ENCODE assay signal across 19 mouse cellular contexts in the genomic region with DNA sequence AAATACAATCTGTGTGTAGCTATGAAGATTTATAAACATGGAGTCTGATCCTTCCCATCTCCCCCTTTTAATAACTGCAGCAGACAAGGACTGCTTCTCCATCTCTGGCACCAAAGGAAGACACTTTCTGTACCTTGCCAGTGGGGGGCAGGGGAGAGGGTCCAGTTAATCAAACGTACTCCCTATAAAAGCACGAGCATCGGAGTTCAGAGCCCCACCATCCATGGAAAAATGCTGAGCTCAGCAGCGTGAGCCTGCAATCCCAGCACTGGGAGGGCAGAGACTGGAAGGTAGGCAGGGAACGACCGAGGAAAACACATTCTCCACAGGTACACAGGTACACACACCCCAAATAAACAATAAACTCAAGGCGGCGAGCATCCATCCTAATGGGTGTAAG.
DNase-seq lines count a peak whose midpoint lies in the region; ATAC-seq and TF ChIP-seq lines count a peak whose summit lies in the region.
"Had no signal": no experiment of that assay in that cellular context is flagged by ENCODE, and none has a peak within 500 bp of the region (broad histone marks: within the 10 kb centered on the region; RNA-seq: fewer than 3 reads in every experiment).

No protein-coding gene starts in this region.

- H3K9ac ChIP-seq in forebrain, embryonic 12.5 days, result no peak overlapping the region
- H3K9ac ChIP-seq in hindbrain, postnatal 0 days (replicated peaks; ENCODE audit: low read length), result no peak overlapping the region
- no peak overlapping the region for H3K9ac ChIP-seq in hindbrain, embryonic 13.5 days
- H3K9ac ChIP-seq in neural tube, embryonic 15.5 days (replicated peaks), result no peak overlapping the region
- H3K9ac ChIP-seq in heart, embryonic 12.5 days, result no peak overlapping the region
- H3K9ac ChIP-seq: embryonic facial prominence, embryonic 13.5 days; heart, embryonic 15.5 days; limb, embryonic 12.5 days; liver, embryonic 15.5 days; lung, embryonic 14.5 days; neural tube, embryonic 12.5 days had no signal

- 0 out of 2 replicates have a peak, but pooled peaks have one; percentile 11 for ATAC-seq in forebrain, embryonic 12.5 days (ENCODE audit: low FRiP score)
- peak; percentile 5; the same call in 1 of the 2 replicates for ATAC-seq in hindbrain, postnatal 0 days
- no peak for ATAC-seq in hindbrain, embryonic 13.5 days (ENCODE audit: low FRiP score)
- ATAC-seq in neural tube, embryonic 15.5 days (ENCODE audit: low FRiP score), result no peak
- no peak for ATAC-seq in heart, embryonic 12.5 days (ENCODE audit: insufficient number of reproducible peaks, low FRiP score)
- ATAC-seq: CD4-positive, CD25-positive, alpha-beta regulatory T cell, adult 4 months; intestine, postnatal 0 days had no signal

- H3K4me1 ChIP-seq in forebrain, embryonic 12.5 days, result peaks cover 31% of the 10 kb centered on the region
- peaks cover 34% of the 10 kb centered on the region for H3K4me1 ChIP-seq in forebrain, embryonic 10.5 days
- H3K4me1 ChIP-seq in hindbrain, postnatal 0 days (ENCODE audit: insufficient read depth, low read length), result peaks cover 15% of the 10 kb centered on the region; the same call in 1 of the 2 replicates
- peaks cover 34% of the 10 kb centered on the region for H3K4me1 ChIP-seq in hindbrain, embryonic 13.5 days (replicated peaks)
- peaks cover 31% of the 10 kb centered on the region for H3K4me1 ChIP-seq in neural tube, embryonic 15.5 days
- peaks cover 7% of the 10 kb centered on the region for H3K4me1 ChIP-seq in heart, embryonic 12.5 days (replicated peaks)
- H3K4me1 ChIP-seq: liver, embryonic 15.5 days had no signal

- no peaks in the 10 kb centered on the region for H3K27me3 ChIP-seq in forebrain, embryonic 12.5 days
- peaks cover 12% of the 10 kb centered on the region; the same call in 1 of the 2 replicates for H3K27me3 ChIP-seq in forebrain, embryonic 10.5 days (ENCODE audit: poor library complexity, severe bottlenecking)
- H3K27me3 ChIP-seq in hindbrain, postnatal 0 days (ENCODE audit: insufficient read depth, low read length), result no peaks in the 10 kb centered on the region
- H3K27me3 ChIP-seq in hindbrain, embryonic 13.5 days, result 0 out of 2 replicates have a peak, but pooled peaks cover 6% of the 10 kb centered on the region
- no peaks in the 10 kb centered on the region for H3K27me3 ChIP-seq in neural tube, embryonic 15.5 days (replicated peaks)
- peaks cover 19% of the 10 kb centered on the region for H3K27me3 ChIP-seq in heart, embryonic 12.5 days (replicated peaks)
- H3K27me3 ChIP-seq: embryonic facial prominence, embryonic 13.5 days; limb, embryonic 12.5 days had no signal

- H3K4me3 ChIP-seq in forebrain, embryonic 12.5 days (replicated peaks), result no peak overlapping the region
- no peak overlapping the region for H3K4me3 ChIP-seq in forebrain, embryonic 10.5 days
- H3K4me3 ChIP-seq in hindbrain, postnatal 0 days (ENCODE audit: low read length), result no peak overlapping the region
- no peak overlapping the region for H3K4me3 ChIP-seq in hindbrain, embryonic 13.5 days
- no peak overlapping the region for H3K4me3 ChIP-seq in neural tube, embryonic 15.5 days (replicated peaks)
- no peak overlapping the region for H3K4me3 ChIP-seq in heart, embryonic 12.5 days
- H3K4me3 ChIP-seq: embryonic facial prominence, embryonic 13.5 days; heart, embryonic 15.5 days; limb, embryonic 12.5 days; liver, embryonic 15.5 days; neural tube, embryonic 12.5 days had no signal

- no peak for DNase-seq in forebrain, embryonic 10.5 days (ENCODE audit: extremely low spot score, low spot score)
- DNase-seq in hindbrain, postnatal 0 days (ENCODE audit: low spot score), result no peak
- no peak for DNase-seq in neural tube, embryonic 10.5 days (ENCODE audit: extremely low spot score, low spot score)
- DNase-seq: thymus, adult 2 months; thymus, postnatal 36 days had no signal

- H3K27ac ChIP-seq in forebrain, embryonic 12.5 days, result peak overlapping the region; percentile 63; the same call in 1 of the 2 replicates
- H3K27ac ChIP-seq in forebrain, embryonic 10.5 days, result no peak overlapping the region
- no peak overlapping the region for H3K27ac ChIP-seq in hindbrain, postnatal 0 days
- H3K27ac ChIP-seq in hindbrain, embryonic 13.5 days, result no peak overlapping the region
- H3K27ac ChIP-seq in neural tube, embryonic 15.5 days (replicated peaks), result no peak overlapping the region
- H3K27ac ChIP-seq in heart, embryonic 12.5 days (ENCODE audit: poor library complexity, severe bottlenecking), result no peak overlapping the region
- H3K27ac ChIP-seq: heart, embryonic 15.5 days; left cerebral cortex, adult 2 months; limb, embryonic 12.5 days; liver, embryonic 15.5 days; neural tube, embryonic 12.5 days had no signal

- TF ChIP-seq CTCF in hindbrain, postnatal 0 days (IDR thresholded peaks at IDR 0.05; ENCODE audit: low read depth), result peak; percentile 18; the same call in 1 of the 2 replicates

- no peaks in the 10 kb centered on the region for H3K36me3 ChIP-seq in forebrain, embryonic 12.5 days (replicated peaks)
- H3K36me3 ChIP-seq in forebrain, embryonic 10.5 days (replicated peaks), result peaks cover 12% of the 10 kb centered on the region; the same call in 1 of the 2 replicates
- H3K36me3 ChIP-seq in hindbrain, postnatal 0 days (ENCODE audit: insufficient read depth, low read length), result no peaks in the 10 kb centered on the region
- no peaks in the 10 kb centered on the region for H3K36me3 ChIP-seq in hindbrain, embryonic 13.5 days
- H3K36me3 ChIP-seq in neural tube, embryonic 15.5 days, result no peaks in the 10 kb centered on the region
- H3K36me3 ChIP-seq in heart, embryonic 12.5 days, result no peaks in the 10 kb centered on the region
- H3K36me3 ChIP-seq: embryonic facial prominence, embryonic 13.5 days; heart, embryonic 15.5 days; limb, embryonic 12.5 days; liver, embryonic 15.5 days; neural tube, embryonic 12.5 days had no signal

- WGBS in forebrain, embryonic 12.5 days, result 68% methylated on average over 8 of the region's 8 CpGs
- WGBS in forebrain, embryonic 10.5 days, result 84% methylated on average over 8 of the region's 8 CpGs
- 62% methylated on average over 8 of the region's 8 CpGs for WGBS in hindbrain, postnatal 0 days
- WGBS in hindbrain, embryonic 13.5 days, result 78% methylated on average over 8 of the region's 8 CpGs
- WGBS in neural tube, embryonic 15.5 days, result 63% methylated on average over 8 of the region's 8 CpGs
- WGBS in heart, embryonic 12.5 days, result 81% methylated on average over 8 of the region's 8 CpGs

- no peak overlapping the region for H3K4me2 ChIP-seq in forebrain, embryonic 12.5 days
- H3K4me2 ChIP-seq in hindbrain, postnatal 0 days (ENCODE audit: low read depth, low read length), result peak overlapping the region; percentile 61; the same call in 1 of the 2 replicates
- no peak overlapping the region for H3K4me2 ChIP-seq in hindbrain, embryonic 13.5 days
- peak overlapping the region; percentile 51; the same call in 1 of the 2 replicates for H3K4me2 ChIP-seq in neural tube, embryonic 15.5 days
- H3K4me2 ChIP-seq in heart, embryonic 12.5 days, result no peak overlapping the region
- H3K4me2 ChIP-seq: heart, embryonic 15.5 days; limb, embryonic 12.5 days; liver, embryonic 15.5 days; midbrain, embryonic 11.5 days; neural tube, embryonic 12.5 days had no signal

- H3K9me3 ChIP-seq in forebrain, embryonic 12.5 days, result no peaks in the 10 kb centered on the region
- no peaks in the 10 kb centered on the region for H3K9me3 ChIP-seq in forebrain, embryonic 10.5 days
- H3K9me3 ChIP-seq in hindbrain, postnatal 0 days (ENCODE audit: low read length), result no peaks in the 10 kb centered on the region
- no peaks in the 10 kb centered on the region for H3K9me3 ChIP-seq in hindbrain, embryonic 13.5 days
- no peaks in the 10 kb centered on the region for H3K9me3 ChIP-seq in neural tube, embryonic 15.5 days (replicated peaks)
- H3K9me3 ChIP-seq in heart, embryonic 12.5 days (replicated peaks), result no peaks in the 10 kb centered on the region
- H3K9me3 ChIP-seq: embryonic facial prominence, embryonic 13.5 days; heart, embryonic 15.5 days; limb, embryonic 12.5 days; liver, embryonic 15.5 days; neural tube, embryonic 12.5 days had no signal

Comparison
In these comparisons a context has a peak if more than half of its experiments do, and no peak if none do; other contexts are left out.
1. ATAC-seq: peak in forebrain, embryonic 12.5 days (single experiment) and hindbrain, postnatal 0 days (single experiment); none in hindbrain, embryonic 13.5 days (single experiment), neural tube, embryonic 15.5 days (single experiment) and heart, embryonic 12.5 days (single experiment).
2. H3K4me2 ChIP-seq: peak in hindbrain, postnatal 0 days (single experiment) and neural tube, embryonic 15.5 days (single experiment); none in forebrain, embryonic 12.5 days (single experiment), hindbrain, embryonic 13.5 days (single experiment) and heart, embryonic 12.5 days (single experiment).